Mouse (Mus musculus) left cerebral cortex, adult 9 months (tissue): ENCODE measurements around the gene Nid2.

Experiments used
- DNase-seq, 2 experiments: peaks; one replicate each; pipeline ENCODE4 v3.0.0; 2022; ENCODE audit warnings: low spot score in 2 of 2

The Nid2 gene

DNA sequence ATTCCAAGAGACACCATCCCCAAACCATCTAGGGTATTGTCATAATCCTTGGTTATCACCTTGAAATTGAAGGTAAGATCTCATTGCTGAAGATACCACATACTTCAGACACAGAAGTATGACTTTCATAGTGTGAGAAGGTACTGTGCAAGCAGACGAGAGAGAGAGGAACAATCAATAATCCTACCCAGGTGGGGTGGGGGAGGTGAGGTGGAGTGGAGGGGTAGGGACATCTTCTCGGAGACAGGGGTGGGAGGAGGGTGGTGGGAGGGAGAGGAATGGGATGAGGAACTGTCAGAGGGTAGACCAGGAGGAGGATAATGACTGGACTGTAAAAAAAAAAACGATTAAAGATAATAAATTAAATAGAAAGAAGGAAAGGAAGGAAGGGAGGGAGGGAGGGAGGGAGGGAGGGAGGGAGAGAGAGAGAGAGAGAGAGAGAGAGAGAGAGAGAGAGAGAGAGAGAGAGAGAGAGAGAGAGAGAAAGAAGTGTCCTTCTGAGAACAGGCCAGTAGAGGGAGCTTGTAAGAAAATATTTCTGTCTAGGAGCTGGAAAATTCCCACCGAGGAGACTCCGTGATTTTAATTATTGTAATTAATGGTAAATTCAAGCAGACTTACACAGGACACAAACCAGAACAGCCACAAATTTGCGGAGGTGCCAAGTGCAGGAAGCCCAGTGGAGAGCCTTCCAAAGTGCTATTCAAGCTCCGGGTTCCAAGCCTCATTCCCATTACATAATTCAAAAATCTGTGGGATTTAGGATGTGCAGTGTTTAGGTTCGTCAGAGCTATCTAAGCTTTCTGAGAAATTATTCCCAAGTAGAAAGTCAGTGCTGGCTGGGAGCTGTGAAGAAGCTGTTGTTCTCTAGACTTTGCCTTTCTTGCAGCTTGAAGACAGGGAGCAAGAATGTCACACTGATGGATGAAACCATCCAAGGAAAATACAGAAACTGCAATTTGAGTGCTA lies 108.0 kb downstream of the Nid2 start:
- peak; percentile 19 to 69 for DNase-seq

DNA sequence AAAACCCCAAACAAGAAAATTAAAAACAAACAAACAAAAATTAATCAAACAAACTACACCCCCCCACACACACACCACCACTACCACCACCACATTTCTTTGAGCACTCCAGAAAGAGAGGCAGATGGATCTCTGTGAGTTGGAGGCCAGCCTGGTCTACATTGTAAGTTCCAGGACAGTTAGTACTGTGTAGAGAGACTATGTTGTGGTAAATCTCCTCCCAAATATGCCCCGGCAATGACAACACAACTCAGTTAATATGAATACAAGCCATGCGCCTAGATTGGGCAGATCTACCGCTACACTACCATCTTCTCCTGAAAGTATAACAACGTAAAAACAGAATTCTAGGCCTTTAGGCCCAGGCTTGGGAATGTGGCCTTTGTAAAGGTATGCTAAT lies 109.2 kb downstream of the Nid2 start:
- DNase-seq, result no peak
